Mouse (Mus musculus): ENCODE measurements around the gene Trpv5.

- TF ChIP-seq CTCF (IDR thresholded peaks at IDR 0.05; ENCODE audit: low read depth) (no peak), EP300 (IDR thresholded peaks at IDR 0.05; ENCODE audit: low read depth) (no peak)
Observed at GRCm38 (mm10) chr6:41621241-41621990, 59.2 kb downstream of the Trpv5 start.
